Mouse (Mus musculus) cerebellum, adult 9-10 months (tissue): ENCODE measurements around the gene Tnfrsf1a.

ENCODE experiments used
- DNase-seq: peaks from one replicate; pipeline ENCODE4 v3.0.0; 2022

Gene Tnfrsf1a

DNA sequence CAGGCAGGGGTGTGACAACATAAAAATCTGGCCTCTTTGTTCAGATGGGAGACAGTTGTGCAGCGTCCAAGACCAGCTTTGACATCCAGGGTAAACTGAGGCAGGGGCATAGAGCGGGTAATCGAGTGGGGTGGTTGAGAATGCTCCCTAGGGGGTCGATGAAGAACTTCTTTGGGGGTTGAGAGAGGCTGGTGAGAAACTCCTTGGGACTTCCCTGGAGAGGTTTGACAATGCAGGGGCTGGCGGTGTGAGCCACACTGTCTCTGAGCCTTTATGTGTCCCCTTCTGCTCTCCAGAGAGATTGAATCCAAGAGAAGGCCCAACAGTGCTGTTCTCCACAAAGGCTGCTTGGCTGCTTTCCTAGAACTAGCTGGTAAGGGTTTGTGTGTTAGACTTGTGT lies 40.7 kb downstream of the Tnfrsf1a start:
- DNase-seq = no peak

DNA sequence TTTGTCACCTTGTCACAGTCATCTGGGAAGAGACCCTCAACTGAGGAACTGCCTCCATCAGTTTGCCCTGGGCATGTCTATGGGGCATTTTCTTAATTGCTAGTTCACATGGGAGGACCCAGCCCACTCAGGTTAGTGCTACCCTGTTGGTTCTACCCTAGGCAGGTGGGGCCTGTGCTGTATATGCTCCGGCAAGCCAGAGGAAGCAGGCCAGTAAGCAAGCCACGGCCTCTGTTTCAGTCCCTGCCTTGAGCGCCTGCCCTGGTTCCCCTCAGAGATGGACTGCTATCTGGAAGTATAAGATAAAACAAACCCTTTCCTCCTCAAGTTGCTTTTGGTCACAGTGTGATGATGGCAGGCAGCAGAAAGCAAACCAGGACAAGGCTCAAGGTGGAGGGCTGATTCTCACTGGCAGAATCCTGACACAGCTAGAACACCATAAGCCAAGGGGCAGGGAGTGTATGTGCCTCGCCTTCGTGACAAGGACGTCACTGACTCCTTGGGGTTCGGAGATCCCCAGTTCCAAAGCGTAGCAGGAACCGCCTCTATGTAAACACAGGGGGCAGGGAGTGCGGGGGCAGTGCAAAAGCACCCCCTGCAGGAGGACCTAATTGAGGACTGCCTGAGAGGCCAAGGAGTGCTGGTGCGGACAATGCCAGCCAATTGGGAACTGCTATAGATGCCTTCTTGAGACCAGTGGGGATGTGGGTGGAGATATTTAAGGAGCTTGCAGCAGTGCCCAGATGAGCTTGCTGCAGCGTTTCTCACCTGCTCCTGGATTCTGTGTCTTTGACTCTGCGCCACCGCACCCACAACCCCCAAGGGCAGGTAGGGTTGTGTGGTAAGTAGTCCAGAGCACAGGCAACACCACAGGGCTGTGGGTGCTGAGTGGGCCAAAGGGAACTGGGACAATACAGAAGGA lies 56.6 kb downstream of the Tnfrsf1a start:
- no peak for DNase-seq

GRCm38 (mm10) chr6:125407224-125407623 lies 58.1 kb downstream of the Tnfrsf1a start:
- no peak for DNase-seq

GRCm38 (mm10) chr6:125407657-125408056 lies 58.5 kb downstream of the Tnfrsf1a start:
- DNase-seq = no peak

- no peak for DNase-seq
Observed at GRCm38 (mm10) chr6:125410551-125410950, 61.4 kb downstream of the Tnfrsf1a start.

- DNase-seq = no peak
Observed at GRCm38 (mm10) chr6:125410995-125411547, 61.9 kb downstream of the Tnfrsf1a start.

- no peak for DNase-seq
Observed at GRCm38 (mm10) chr6:125411661-125412060, 62.5 kb downstream of the Tnfrsf1a start.
